Mouse (Mus musculus) hindbrain, postnatal 0 days (tissue): ENCODE data around the gene Zfp36l1. TPM values are rescaled to one million over a fixed set of nuclear protein-coding genes. Genes with fewer than 3 reads are reported as not detected.

Source experiments
- ATAC-seq: fragments of 200-750 bp; cut with Nextera tagmentation; 2 replicates; pipeline ENCODE4 v1.8.0; 2017; ENCODE audit warnings: mild to moderate bottlenecking, moderate TSS enrichment, moderate library complexity
- DNase-seq: peaks from one replicate; pipeline ENCODE4 v3.0.0-alpha.2; 2015; ENCODE audit warnings: low spot score
- H3K27ac ChIP-seq: fragments of 300-500 bp; sonication (generic); 2 replicates; pipeline ENCODE4 v1.5.1; 2014; ENCODE audit warnings: mild to moderate bottlenecking
- H3K27me3 ChIP-seq: fragments of 300-500 bp; sonication (generic); 2 replicates; pipeline ENCODE4 v1.6.1; 2014; ENCODE audit warnings: low read length, mixed read lengths; ENCODE audit not compliant: insufficient read depth
- H3K36me3 ChIP-seq: fragments of 300-500 bp; sonication (generic); 2 replicates; pipeline ENCODE4 v1.6.1; 2014; ENCODE audit warnings: low read length, mixed read lengths; ENCODE audit not compliant: insufficient read depth
- H3K4me1 ChIP-seq: fragments of 300-500 bp; sonication (generic); 2 replicates; pipeline ENCODE4 v1.6.1; 2014; ENCODE audit warnings: antibody characterized with exemption, low read length, mixed read lengths; ENCODE audit not compliant: insufficient read depth
- H3K4me2 ChIP-seq: fragments of 300-500 bp; sonication (generic); 2 replicates; pipeline ENCODE4 v1.6.1; 2014; ENCODE audit warnings: low read depth, mild to moderate bottlenecking, low read length, moderate library complexity, mixed read lengths
- H3K4me3 ChIP-seq: fragments of 300-500 bp; sonication (generic); 2 replicates; pipeline ENCODE4 v1.5.1; 2014; ENCODE audit warnings: low read length
- H3K9ac ChIP-seq: fragments of 300-500 bp; sonication (generic); replicated peaks from 2 replicates; pipeline ENCODE4 v1.6.1; 2014; ENCODE audit warnings: mild to moderate bottlenecking, low read length, moderate library complexity, mixed read lengths
- H3K9me3 ChIP-seq: fragments of 300-500 bp; sonication (generic); 2 replicates; pipeline ENCODE4 v1.6.1; 2016; ENCODE audit warnings: low read length, mixed read lengths
- CTCF ChIP-seq: IDR thresholded peaks from 2 replicates; pipeline ENCODE4 v1.5.1; 2016; ENCODE audit warnings: antibody characterized with exemption, control low read depth, low read depth
- WGBS: fragments of 180-500 bp; shearing (Covaris S2); extraction: QIAGEN DNeasy Blood & Tissue Kit; methylation state at CpG from one replicate; pipeline ENCODE4 v1.1.7; 2014; 5-methylcytosine and 5-hydroxymethylcytosine counted together
- polyA plus RNA-seq: library from polyadenylated mRNA; unstranded; fragments of >200 nt; fragmentation: Nextera tagmentation; extraction: Ambion mirVana; gene quantifications from 2 replicates; pipeline ENCODE4 v1.2.1, GENCODE M21; 2015
- total RNA-seq: library from RNA; depleted of rRNA; stranded (reverse); fragments of >200 nt; gene quantifications from 2 replicates; pipeline ENCODE4 v1.2.3, GENCODE M21; 2014

Gene Zfp36l1
- total and polyA plus RNA-seq, 2 experiments from 2014 or later = 61.8 to 65.9 TPM

DNA sequence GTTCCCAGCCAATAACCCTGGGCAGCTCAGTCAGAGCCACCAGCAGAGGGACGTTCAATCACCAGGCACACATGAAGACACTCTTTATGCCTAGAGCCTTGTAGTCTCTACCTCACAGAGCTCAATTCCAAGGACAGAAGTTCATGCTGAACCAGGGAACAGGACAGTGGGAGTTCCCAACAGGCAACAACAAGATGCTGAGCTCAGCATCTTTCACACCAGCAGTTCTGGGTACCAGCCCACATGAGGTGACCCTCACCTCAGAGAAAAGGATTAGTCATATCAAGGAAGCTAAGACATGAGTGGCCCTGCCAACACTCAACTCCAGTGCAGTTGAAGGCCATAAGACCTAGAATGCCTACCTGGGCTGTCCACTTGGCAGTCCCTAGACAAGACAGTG, 24.9 kb upstream of the Zfp36l1 start:
- Histone ChIP-seq H3K9me3 (no peaks in the 10 kb centered on the region), H3K4me2 (no peak overlapping the region), H3K27ac (no peak overlapping the region), H3K4me3 (no peak overlapping the region), H3K27me3 (no peaks in the 10 kb centered on the region), H3K9ac (no peak overlapping the region), H3K4me1 (no peaks in the 10 kb centered on the region), H3K36me3 (no peaks in the 10 kb centered on the region)
- TF ChIP-seq CTCF = no peak
- 47% methylated on average over 1 of the region's 1 CpGs for WGBS
- ATAC-seq = no peak
- DNase-seq = no peak

DNA sequence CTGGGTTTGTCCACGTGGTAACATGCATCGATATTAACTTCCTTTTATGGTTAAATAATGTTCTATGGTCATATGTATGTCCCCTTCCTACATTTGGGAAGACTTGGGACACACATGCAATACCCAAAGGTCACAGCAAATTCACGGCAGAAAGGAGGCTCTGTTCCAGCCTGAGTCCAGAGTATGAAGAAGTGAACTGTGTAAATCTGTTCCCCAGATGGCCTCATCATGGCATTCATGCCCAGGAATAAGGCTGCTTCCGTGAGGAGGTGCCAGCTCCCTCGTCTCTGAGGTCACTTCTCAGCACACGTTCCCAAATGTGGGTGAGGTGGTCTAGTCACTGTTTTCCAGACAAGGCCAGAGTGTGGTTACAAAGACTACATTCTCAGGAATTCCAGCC, 24.4 kb upstream of the Zfp36l1 start:
- no peak overlapping the region for H3K4me2 ChIP-seq

DNA sequence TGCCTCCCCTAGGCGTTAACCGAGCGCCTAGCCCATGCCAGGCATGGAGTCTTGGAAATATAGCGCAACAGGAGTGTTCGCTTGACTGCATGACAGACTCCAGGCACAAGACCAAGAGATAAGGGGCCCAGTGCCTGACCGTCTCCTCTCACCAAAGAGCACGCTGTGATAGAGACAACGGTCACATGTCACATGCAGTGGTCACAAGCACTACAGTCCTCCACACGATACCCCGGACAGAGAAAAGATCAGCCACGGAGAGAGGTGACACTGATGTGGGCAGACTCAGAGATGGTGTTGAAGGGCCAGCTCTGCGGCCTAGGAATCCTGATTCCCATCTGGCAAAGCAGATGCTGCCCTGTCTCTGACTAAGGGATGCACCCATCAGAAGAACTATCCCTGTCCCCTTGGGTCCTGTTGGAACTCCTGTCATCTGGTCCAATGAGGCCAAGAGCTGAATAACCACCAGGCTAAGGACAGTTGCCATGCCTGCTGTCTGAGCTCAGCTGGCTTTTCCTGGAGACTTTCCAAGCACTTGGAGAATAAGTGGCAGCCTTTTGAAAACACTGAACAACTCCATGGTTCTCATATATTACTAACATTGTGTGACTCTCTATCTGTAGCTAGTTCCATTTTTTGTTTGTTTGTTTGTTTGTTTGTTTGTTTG, 23.6 kb upstream of the Zfp36l1 start:
- TF ChIP-seq CTCF = no peak
- WGBS = 66% methylated on average over 12 of the region's 12 CpGs
- Histone ChIP-seq H3K36me3 (no peaks in the 10 kb centered on the region), H3K4me3 (no peak overlapping the region), H3K9ac (no peak overlapping the region), H3K9me3 (no peaks in the 10 kb centered on the region), H3K27me3 (no peaks in the 10 kb centered on the region), H3K27ac (no peak overlapping the region), H3K4me1 (peaks cover 8% of the 10 kb centered on the region), H3K4me2 (no peak overlapping the region)
- DNase-seq = peak; percentile 81
- peak; percentile 10; the same call in 1 of the 2 replicates for ATAC-seq

More for the DNA sequence above, 24.4 kb upstream of the Zfp36l1 start:
- H3K36me3 ChIP-seq = no peaks in the 10 kb centered on the region
- no peaks in the 10 kb centered on the region for H3K9me3 ChIP-seq
- H3K27me3 ChIP-seq = no peaks in the 10 kb centered on the region
- H3K4me1 ChIP-seq = no peaks in the 10 kb centered on the region
- no peak overlapping the region for H3K27ac ChIP-seq
- no peak for TF ChIP-seq CTCF
- 68% methylated on average over 6 of the region's 6 CpGs for WGBS
- DNase-seq = no peak
- ATAC-seq = no peak
- no peak overlapping the region for H3K4me3 ChIP-seq
- H3K9ac ChIP-seq = no peak overlapping the region

DNA sequence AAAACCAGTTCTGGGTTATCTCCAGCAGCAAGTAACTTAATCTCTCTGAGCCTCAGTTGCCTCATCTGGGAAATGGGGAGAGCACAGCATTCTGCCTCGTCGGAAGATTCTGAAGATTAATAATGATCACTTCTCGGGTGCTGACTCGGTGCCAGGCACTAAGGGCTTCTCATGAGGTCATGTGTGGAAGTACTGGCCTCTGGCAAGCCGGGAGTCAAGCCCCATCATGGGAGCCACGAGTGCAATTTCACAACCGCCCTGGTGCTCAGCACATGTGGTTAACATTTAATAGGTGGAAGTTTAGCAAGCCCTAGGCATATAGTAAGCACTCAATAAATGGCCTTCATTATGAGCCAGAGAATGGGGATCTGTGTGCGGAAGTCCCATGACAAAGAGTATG, 22.4 kb upstream of the Zfp36l1 start:
- TF ChIP-seq CTCF = no peak
- Histone ChIP-seq H3K4me2 (no peak overlapping the region), H3K27me3 (no peaks in the 10 kb centered on the region), H3K9me3 (no peaks in the 10 kb centered on the region), H3K4me1 (peaks cover 14% of the 10 kb centered on the region), H3K27ac (no peak overlapping the region), H3K9ac (no peak overlapping the region), H3K4me3 (no peak overlapping the region), H3K36me3 (no peaks in the 10 kb centered on the region)
- WGBS = 89% methylated on average over 8 of the region's 8 CpGs
- no peak for ATAC-seq
- DNase-seq = no peak

DNA sequence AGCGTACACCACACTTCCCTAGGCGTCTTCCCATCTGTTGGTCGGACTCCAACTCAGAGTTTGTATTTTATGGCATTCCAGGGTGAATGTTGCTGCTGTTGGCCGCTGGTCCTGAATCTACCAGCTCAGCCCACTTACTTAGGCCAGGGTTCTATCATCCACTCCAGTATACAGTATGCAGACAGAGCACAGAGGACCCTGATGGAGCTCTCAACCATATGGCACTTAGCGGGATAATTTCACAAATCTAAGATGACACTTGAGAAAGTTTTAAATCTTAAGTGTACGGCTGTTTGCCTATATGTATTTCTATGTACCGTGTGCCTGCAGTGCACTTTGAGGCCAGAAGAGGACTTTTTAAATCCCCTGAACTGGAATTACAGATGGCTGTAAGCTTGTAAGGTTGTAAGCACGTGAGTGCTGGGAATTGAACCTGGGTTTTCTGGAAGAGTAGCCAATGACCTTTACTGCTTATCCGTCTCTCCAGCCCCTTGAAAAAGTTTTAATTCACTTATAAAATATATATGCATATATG, 20.3 kb upstream of the Zfp36l1 start:
- ATAC-seq = peak; percentile 41
- TF ChIP-seq CTCF = no peak
- Histone ChIP-seq H3K9me3 (no peaks in the 10 kb centered on the region), H3K27me3 (no peaks in the 10 kb centered on the region), H3K4me2 (peak overlapping the region; percentile 60), H3K36me3 (no peaks in the 10 kb centered on the region), H3K4me3 (peak overlapping the region; percentile 60), H3K27ac (peak overlapping the region; percentile 98; the same call in 1 of the 2 replicates), H3K4me1 (peaks cover 23% of the 10 kb centered on the region), H3K9ac (peak overlapping the region; percentile 78; the same call in 1 of the 2 replicates)
- 37% methylated on average over 9 of the region's 9 CpGs for whole genome bisulfite sequencing
- peak; percentile 40 for DNase-seq

DNA sequence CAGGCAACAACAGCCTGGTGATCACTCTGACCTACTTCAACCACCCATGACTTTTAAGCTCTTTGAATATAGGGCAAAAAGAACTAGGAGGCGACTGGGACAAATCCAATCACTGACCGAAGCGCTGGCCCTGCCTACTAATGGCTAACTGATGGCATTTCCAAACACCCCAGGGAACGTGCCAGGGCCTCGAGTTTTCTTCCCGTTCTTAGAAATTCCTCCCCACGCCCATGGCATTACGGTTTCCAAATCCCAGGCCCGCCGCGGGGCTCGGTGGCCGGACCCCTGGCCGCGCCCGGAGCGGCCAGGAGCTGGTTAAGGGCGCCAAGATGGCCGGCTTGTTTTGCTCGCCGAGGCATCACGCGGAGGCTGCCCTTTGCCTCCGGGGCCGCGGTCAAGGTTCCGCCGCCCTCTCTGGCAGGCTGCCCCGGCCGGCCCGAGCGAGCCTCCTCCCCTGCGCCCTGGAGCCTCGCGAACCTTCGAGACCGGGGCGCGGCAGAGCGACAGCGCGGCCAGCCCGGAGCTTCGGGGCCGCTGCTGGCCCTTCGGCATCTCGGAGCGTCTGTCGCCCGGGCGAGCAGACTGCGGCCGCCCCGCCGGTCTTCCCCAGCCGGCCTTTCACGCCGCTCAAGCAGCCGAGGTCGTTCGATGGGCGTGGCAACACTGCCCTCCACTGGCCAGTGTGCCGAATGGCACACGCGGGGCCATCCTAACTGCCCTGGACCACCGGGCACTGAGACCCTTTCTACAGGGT, 19.6 kb upstream of the Zfp36l1 start:
- WGBS = under 1% methylated on average over 61 of the region's 66 CpGs
- Histone ChIP-seq H3K27me3 (no peaks in the 10 kb centered on the region), H3K27ac (peak overlapping the region; percentile 98), H3K4me2 (peak overlapping the region; percentile 60), H3K9ac (peak overlapping the region; percentile 78), H3K36me3 (no peaks in the 10 kb centered on the region), H3K4me1 (peaks cover 23% of the 10 kb centered on the region), H3K4me3 (peak overlapping the region; percentile 60), H3K9me3 (no peaks in the 10 kb centered on the region)
- peak; percentile 94 for DNase-seq
- peak; percentile 92 for ATAC-seq
- TF ChIP-seq CTCF = peak; percentile 95
